ENCODE assay signal across 22 mouse cellular contexts in genomic region chr7:113084930-113085625, GRCm38 (mm10).
DNase-seq lines count a peak whose midpoint lies in the region; ATAC-seq and TF ChIP-seq lines count a peak whose summit lies in the region.
"Had no signal": no experiment of that assay in that cellular context is flagged by ENCODE, and none has a peak within 500 bp of the region (broad histone marks: within the 10 kb centered on the region; RNA-seq: fewer than 3 reads in every experiment).

No protein-coding gene starts in this region.

- ATAC-seq in heart, embryonic 11.5 days (replicated peaks; ENCODE audit: insufficient number of reproducible peaks, low FRiP score, low TSS enrichment): peak; percentile 92
- ATAC-seq in hematopoietic stem cell, adult 5-6 weeks (replicated peaks in 1 of 2; ENCODE audit: insufficient read depth in 1 of 2, low FRiP score in 2 of 2, low TSS enrichment in 1 of 2, low read depth in 1 of 2, poor library complexity in 2 of 2, severe bottlenecking in 2 of 2): peak; percentile 35 to 51; a peak in 2 of 4 replicates
- ATAC-seq in megakaryocyte, adult 5-6 weeks (ENCODE audit: poor library complexity, severe bottlenecking): peak; percentile 89
- ATAC-seq: intestine, embryonic 16.5 days; midbrain, embryonic 15.5 days had no signal

- H3K79me2 ChIP-seq in MEL (ENCODE audit: control insufficient read depth, insufficient read depth, low read length, poor library complexity): no peaks in the 10 kb centered on the region

- no peak overlapping the region for H3K9ac ChIP-seq in heart, embryonic 11.5 days (ENCODE audit: low read depth, low read length)
- no peak overlapping the region for H3K9ac ChIP-seq in MEL (ENCODE audit: control insufficient read depth, low read depth, low read length, poor library complexity, severe bottlenecking)
- H3K9ac ChIP-seq: heart, embryonic 15.5 days; hindbrain, embryonic 12.5 days; midbrain, embryonic 15.5 days; neural tube, embryonic 12.5 days had no signal

- no peak for TF ChIP-seq RAD21 in MEL (IDR thresholded peaks at IDR 0.05; ENCODE audit: low read depth, low read length)

- no peak overlapping the region; the same call in 1 of the 2 replicates for H3K4me2 ChIP-seq in heart, embryonic 11.5 days
- H3K4me2 ChIP-seq: heart, embryonic 15.5 days; hindbrain, embryonic 12.5 days; midbrain, embryonic 15.5 days; neural tube, embryonic 12.5 days had no signal

- no peaks in the 10 kb centered on the region for H3K9me3 ChIP-seq in heart, embryonic 11.5 days (replicated peaks; ENCODE audit: control insufficient read depth, low read length)
- no peaks in the 10 kb centered on the region for H3K9me3 ChIP-seq in MEL (replicated peaks; ENCODE audit: insufficient read depth, low read length)
- H3K9me3 ChIP-seq in embryonic facial prominence, embryonic 10.5 days: no peaks in the 10 kb centered on the region
- H3K9me3 ChIP-seq: heart, embryonic 15.5 days; hindbrain, embryonic 12.5 days; midbrain, embryonic 15.5 days; neural tube, embryonic 12.5 days had no signal

- WGBS in heart, embryonic 11.5 days (ENCODE audit: insufficient replicate concordance): 55% methylated on average over 8 of the region's 8 CpGs
- 87% methylated on average over 8 of the region's 8 CpGs for WGBS in embryonic facial prominence, embryonic 10.5 days

- H3K27me3 ChIP-seq in heart, embryonic 11.5 days (ENCODE audit: control insufficient read depth, insufficient read depth, low read length): no peaks in the 10 kb centered on the region
- H3K27me3 ChIP-seq in MEL (ENCODE audit: control insufficient read depth in 1 of 2, insufficient read depth in 2 of 2, low read length in 2 of 2): no peaks in the 10 kb centered on the region
- no peaks in the 10 kb centered on the region for H3K27me3 ChIP-seq in embryonic facial prominence, embryonic 10.5 days (replicated peaks; ENCODE audit: low read depth, poor library complexity, severe bottlenecking)
- H3K27me3 ChIP-seq: heart, embryonic 15.5 days; hindbrain, embryonic 12.5 days; midbrain, embryonic 15.5 days; neural tube, embryonic 12.5 days had no signal

- no peak for TF ChIP-seq CTCF in MEL (IDR thresholded peaks at IDR 0.05 in 2 of 3, conservative IDR thresholded peaks at IDR 0.05 in 1 of 3; ENCODE audit: control insufficient read depth in 1 of 3, insufficient read depth in 1 of 3, low read depth in 2 of 3, low read length in 3 of 3, poor library complexity in 1 of 3, severe bottlenecking in 1 of 3)

- no peak for TF ChIP-seq POLR2A in MEL (IDR thresholded peaks at IDR 0.05; ENCODE audit: control insufficient read depth in 1 of 2, insufficient read depth in 1 of 2, low read depth in 1 of 2, low read length in 2 of 2, poor library complexity in 1 of 2)

- TF ChIP-seq EP300 in MEL (IDR thresholded peaks at IDR 0.05; ENCODE audit: low read depth in 1 of 2, low read length in 2 of 2): no peak

- DNase-seq in heart, postnatal 4 days: no peak
- DNase-seq in MEL (ENCODE audit: low read depth, low spot score): no peak
- DNase-seq in cerebellum, adult 9-10 months: no peak
- DNase-seq in ovary, adult 18-20 months (ENCODE audit: low spot score): no peak
- no peak for DNase-seq in embryonic facial prominence, embryonic 10.5 days (ENCODE audit: low spot score)
- DNase-seq: adrenal gland, postnatal 10 days; cerebellum, postnatal 14 days; gastrocnemius, postnatal 25 days; kidney, postnatal 36 days; left cerebral cortex, postnatal 4 days; right cerebral cortex, postnatal 4 days; thymus, postnatal 4 days had no signal

- H3K4me1 ChIP-seq in heart, embryonic 11.5 days (ENCODE audit: control insufficient read depth, insufficient read depth, low read length): peaks cover 21% of the 10 kb centered on the region
- no peaks in the 10 kb centered on the region for H3K4me1 ChIP-seq in MEL (ENCODE audit: control insufficient read depth in 1 of 2, insufficient read depth in 2 of 2, low read length in 2 of 2)
- H3K4me1 ChIP-seq in embryonic facial prominence, embryonic 10.5 days: peaks cover 5% of the 10 kb centered on the region; the same call in 1 of the 2 replicates
- H3K4me1 ChIP-seq: midbrain, embryonic 15.5 days; neural tube, embryonic 12.5 days had no signal

- H3K27ac ChIP-seq in heart, embryonic 11.5 days (ENCODE audit: low read depth, low read length): 0 out of 2 replicates have a peak overlapping the region, but pooled peaks have one; percentile 35
- H3K27ac ChIP-seq in MEL (ENCODE audit: control insufficient read depth, low read depth, low read length): no peak overlapping the region
- H3K27ac ChIP-seq in embryonic facial prominence, embryonic 10.5 days (replicated peaks): no peak overlapping the region
- H3K27ac ChIP-seq: heart, embryonic 15.5 days; hindbrain, embryonic 12.5 days; macrophage; midbrain, embryonic 15.5 days; neural tube, embryonic 12.5 days had no signal

- H3K4me3 ChIP-seq in heart, embryonic 11.5 days (ENCODE audit: low read depth, low read length): no peak overlapping the region
- no peak overlapping the region for H3K4me3 ChIP-seq in MEL (ENCODE audit: control insufficient read depth in 1 of 2, insufficient read depth in 1 of 2, low read depth in 2 of 2, low read length in 2 of 2)
- no peak overlapping the region for H3K4me3 ChIP-seq in embryonic facial prominence, embryonic 10.5 days
- H3K4me3 ChIP-seq: erythroblast, embryonic 14.5 days; heart, embryonic 15.5 days; hindbrain, embryonic 12.5 days; midbrain, embryonic 15.5 days; neural tube, embryonic 12.5 days had no signal

- no peaks in the 10 kb centered on the region for H3K36me3 ChIP-seq in heart, embryonic 11.5 days (ENCODE audit: control insufficient read depth, insufficient read depth, low read length)
- H3K36me3 ChIP-seq in MEL (ENCODE audit: control insufficient read depth in 1 of 2, insufficient read depth in 2 of 2, low read length in 2 of 2): no peaks in the 10 kb centered on the region
- no peaks in the 10 kb centered on the region for H3K36me3 ChIP-seq in embryonic facial prominence, embryonic 10.5 days (replicated peaks)
- H3K36me3 ChIP-seq: heart, embryonic 15.5 days; hindbrain, embryonic 12.5 days; midbrain, embryonic 15.5 days; neural tube, embryonic 12.5 days had no signal

TF ChIP-seq in MEL, 35 proteins besides CTCF, POLR2A, EP300 and RAD21:
- TF ChIP-seq NRF1 (IDR thresholded peaks at IDR 0.05; ENCODE audit: insufficient read depth, low read depth, low read length, poor library complexity, severe bottlenecking): no peak
- peak; percentile 37; the same call in 1 of the 2 replicates for TF ChIP-seq TCF12 (IDR thresholded peaks at IDR 0.05; ENCODE audit: low read depth, low read length)
TF ChIP-seq in MEL: peak in this region for 1.
